Mouse (Mus musculus): ENCODE data around the gene Clrn2. TPM values are rescaled to one million over a fixed set of nuclear protein-coding genes. Genes with fewer than 3 reads are reported as not detected.

The Clrn2 gene
- polyA plus RNA-seq, 1 experiment from 2014 or later = not detected

GRCm38 (mm10) chr5:45448676-45449075 is 4.9 kb upstream of the Clrn2 start:
- Histone ChIP-seq H3K9me3 (replicated peaks; ENCODE audit: control insufficient read depth, low read length) (no peaks in the 10 kb centered on the region), H3K27ac (ENCODE audit: low read depth, low read length) (no peak overlapping the region), H3K4me3 (ENCODE audit: low read depth, low read length) (no peak overlapping the region), H3K9ac (ENCODE audit: low read depth, low read length) (no peak overlapping the region), H3K4me2 (peak overlapping the region; percentile 96), H3K27me3 (ENCODE audit: control insufficient read depth, insufficient read depth, low read length) (no peaks in the 10 kb centered on the region), H3K36me3 (ENCODE audit: control insufficient read depth, insufficient read depth, low read length) (no peaks in the 10 kb centered on the region), H3K4me1 (ENCODE audit: control insufficient read depth, insufficient read depth, low read length) (peaks cover 8% of the 10 kb centered on the region)
- ATAC-seq (replicated peaks; ENCODE audit: insufficient number of reproducible peaks, low FRiP score, low TSS enrichment) = no peak
- 60% methylated on average over 5 of the region's 5 CpGs for WGBS (ENCODE audit: insufficient replicate concordance)

- WGBS (ENCODE audit: insufficient replicate concordance) = 2% methylated on average over 8 of the region's 8 CpGs
Measured at GRCm38 (mm10) chr5:45449206-45449605, 4.3 kb upstream of the Clrn2 start.

GRCm38 (mm10) chr5:45449831-45450716 is 3.5 kb upstream of the Clrn2 start, which contains the start of gene Qdpr:
Qdpr (minus strand) TSS chr5:45450236.
- H3K4me3 ChIP-seq (ENCODE audit: low read depth, low read length) = peak within 1 kb of the TSS; percentile 75
- H3K27ac ChIP-seq (ENCODE audit: low read depth, low read length) = peak within 1 kb of the TSS; percentile 57; the same call in 1 of the 2 replicates
- no peaks in the 10 kb centered on the region for H3K36me3 ChIP-seq (ENCODE audit: control insufficient read depth, insufficient read depth, low read length)
- peak within 1 kb of the TSS; percentile 96 for H3K4me2 ChIP-seq
- no peaks in the 10 kb centered on the region for H3K27me3 ChIP-seq (ENCODE audit: control insufficient read depth, insufficient read depth, low read length)
- peak within 1 kb of the TSS; percentile 76 for H3K9ac ChIP-seq (ENCODE audit: low read depth, low read length)
- no peaks in the 10 kb centered on the region for H3K9me3 ChIP-seq (replicated peaks; ENCODE audit: control insufficient read depth, low read length)
- WGBS (ENCODE audit: insufficient replicate concordance) = under 1% methylated on average over 69 of the region's 70 CpGs
- peak; percentile 100 for ATAC-seq (replicated peaks; ENCODE audit: insufficient number of reproducible peaks, low FRiP score, low TSS enrichment)
- H3K4me1 ChIP-seq (ENCODE audit: control insufficient read depth, insufficient read depth, low read length) = peaks cover 8% of the 10 kb centered on the region

More at GRCm38 (mm10) chr5:45449206-45449605, 4.3 kb upstream of the Clrn2 start:
- Histone ChIP-seq H3K4me2 (peak overlapping the region; percentile 96), H3K27me3 (ENCODE audit: control insufficient read depth, insufficient read depth, low read length) (no peaks in the 10 kb centered on the region), H3K4me3 (ENCODE audit: low read depth, low read length) (peak overlapping the region; percentile 75), H3K36me3 (ENCODE audit: control insufficient read depth, insufficient read depth, low read length) (no peaks in the 10 kb centered on the region), H3K4me1 (ENCODE audit: control insufficient read depth, insufficient read depth, low read length) (peaks cover 8% of the 10 kb centered on the region), H3K9ac (ENCODE audit: low read depth, low read length) (peak overlapping the region; percentile 76), H3K9me3 (replicated peaks; ENCODE audit: control insufficient read depth, low read length) (no peaks in the 10 kb centered on the region), H3K27ac (ENCODE audit: low read depth, low read length) (no peak overlapping the region)
- no peak for ATAC-seq (replicated peaks; ENCODE audit: insufficient number of reproducible peaks, low FRiP score, low TSS enrichment)

GRCm38 (mm10) chr5:45454456-45454855 is 905 bp downstream of the Clrn2 start:
- H3K4me2 ChIP-seq = no peak overlapping the region
- no peaks in the 10 kb centered on the region for H3K9me3 ChIP-seq (replicated peaks; ENCODE audit: control insufficient read depth, low read length)
- H3K36me3 ChIP-seq (ENCODE audit: control insufficient read depth, insufficient read depth, low read length) = no peaks in the 10 kb centered on the region
- no peak for ATAC-seq (replicated peaks; ENCODE audit: insufficient number of reproducible peaks, low FRiP score, low TSS enrichment)
- WGBS (ENCODE audit: insufficient replicate concordance) = 35% methylated on average over 9 of the region's 9 CpGs
- no peaks in the 10 kb centered on the region for H3K27me3 ChIP-seq (ENCODE audit: control insufficient read depth, insufficient read depth, low read length)
- no peak overlapping the region for H3K4me3 ChIP-seq (ENCODE audit: low read depth, low read length)
- no peak overlapping the region for H3K9ac ChIP-seq (ENCODE audit: low read depth, low read length)
- H3K27ac ChIP-seq (ENCODE audit: low read depth, low read length) = no peak overlapping the region
- H3K4me1 ChIP-seq (ENCODE audit: control insufficient read depth, insufficient read depth, low read length) = no peaks in the 10 kb centered on the region

GRCm38 (mm10) chr5:45472880-45473450 is 19.4 kb downstream of the Clrn2 start:
- no peak overlapping the region for H3K9ac ChIP-seq (ENCODE audit: low read depth, low read length)
- no peak overlapping the region for H3K4me2 ChIP-seq

GRCm38 (mm10) chr5:45473521-45473920 is 20.0 kb downstream of the Clrn2 start:
- H3K9me3 ChIP-seq (replicated peaks; ENCODE audit: control insufficient read depth, low read length) = no peaks in the 10 kb centered on the region
- H3K9ac ChIP-seq (ENCODE audit: low read depth, low read length) = no peak overlapping the region
- no peak overlapping the region for H3K4me3 ChIP-seq (ENCODE audit: low read depth, low read length)
- no peak overlapping the region for H3K4me2 ChIP-seq
- H3K27me3 ChIP-seq (ENCODE audit: control insufficient read depth, insufficient read depth, low read length) = no peaks in the 10 kb centered on the region
- no peak overlapping the region for H3K27ac ChIP-seq (ENCODE audit: low read depth, low read length)
- H3K36me3 ChIP-seq (ENCODE audit: control insufficient read depth, insufficient read depth, low read length) = no peaks in the 10 kb centered on the region
- WGBS (ENCODE audit: insufficient replicate concordance) = 90% methylated on average over 1 of the region's 1 CpGs
- ATAC-seq (replicated peaks; ENCODE audit: insufficient number of reproducible peaks, low FRiP score, low TSS enrichment) = no peak
- no peaks in the 10 kb centered on the region for H3K4me1 ChIP-seq (ENCODE audit: control insufficient read depth, insufficient read depth, low read length)

More at GRCm38 (mm10) chr5:45472880-45473450, 19.4 kb downstream of the Clrn2 start:
- Histone ChIP-seq H3K4me3 (ENCODE audit: low read depth, low read length) (no peak overlapping the region), H3K27ac (ENCODE audit: low read depth, low read length) (no peak overlapping the region), H3K4me1 (ENCODE audit: control insufficient read depth, insufficient read depth, low read length) (no peaks in the 10 kb centered on the region), H3K9me3 (replicated peaks; ENCODE audit: control insufficient read depth, low read length) (no peaks in the 10 kb centered on the region), H3K36me3 (ENCODE audit: control insufficient read depth, insufficient read depth, low read length) (no peaks in the 10 kb centered on the region), H3K27me3 (ENCODE audit: control insufficient read depth, insufficient read depth, low read length) (no peaks in the 10 kb centered on the region)
- ATAC-seq (replicated peaks; ENCODE audit: insufficient number of reproducible peaks, low FRiP score, low TSS enrichment) = no peak
- 27% methylated on average over 7 of the region's 7 CpGs for WGBS (ENCODE audit: insufficient replicate concordance)

- H3K4me2 ChIP-seq = no peak overlapping the region
- 30% methylated on average over 6 of the region's 6 CpGs for WGBS (ENCODE audit: insufficient replicate concordance)
- no peak for ATAC-seq (replicated peaks; ENCODE audit: insufficient number of reproducible peaks, low FRiP score, low TSS enrichment)
- H3K9ac ChIP-seq (ENCODE audit: low read depth, low read length) = no peak overlapping the region
- no peaks in the 10 kb centered on the region for H3K27me3 ChIP-seq (ENCODE audit: control insufficient read depth, insufficient read depth, low read length)
- no peak overlapping the region for H3K4me3 ChIP-seq (ENCODE audit: low read depth, low read length)
- no peaks in the 10 kb centered on the region for H3K9me3 ChIP-seq (replicated peaks; ENCODE audit: control insufficient read depth, low read length)
- no peak overlapping the region for H3K27ac ChIP-seq (ENCODE audit: low read depth, low read length)
- no peaks in the 10 kb centered on the region for H3K4me1 ChIP-seq (ENCODE audit: control insufficient read depth, insufficient read depth, low read length)
- H3K36me3 ChIP-seq (ENCODE audit: control insufficient read depth, insufficient read depth, low read length) = no peaks in the 10 kb centered on the region
Measured at GRCm38 (mm10) chr5:45474215-45474614, 20.7 kb downstream of the Clrn2 start.

- no peaks in the 10 kb centered on the region for H3K9me3 ChIP-seq (replicated peaks; ENCODE audit: control insufficient read depth, low read length)
- no peak overlapping the region for H3K4me3 ChIP-seq (ENCODE audit: low read depth, low read length)
- no peak overlapping the region for H3K27ac ChIP-seq (ENCODE audit: low read depth, low read length)
- ATAC-seq (replicated peaks; ENCODE audit: insufficient number of reproducible peaks, low FRiP score, low TSS enrichment) = no peak
- no peaks in the 10 kb centered on the region for H3K4me1 ChIP-seq (ENCODE audit: control insufficient read depth, insufficient read depth, low read length)
- H3K4me2 ChIP-seq = no peak overlapping the region
- H3K27me3 ChIP-seq (ENCODE audit: control insufficient read depth, insufficient read depth, low read length) = no peaks in the 10 kb centered on the region
- WGBS (ENCODE audit: insufficient replicate concordance) = 64% methylated on average over 3 of the region's 4 CpGs
- H3K36me3 ChIP-seq (ENCODE audit: control insufficient read depth, insufficient read depth, low read length) = no peaks in the 10 kb centered on the region
- no peak overlapping the region for H3K9ac ChIP-seq (ENCODE audit: low read depth, low read length)
Measured at GRCm38 (mm10) chr5:45474758-45475157, 21.2 kb downstream of the Clrn2 start.

Data from heart, embryonic 11.5 days (tissue).